In the genomic region with DNA sequence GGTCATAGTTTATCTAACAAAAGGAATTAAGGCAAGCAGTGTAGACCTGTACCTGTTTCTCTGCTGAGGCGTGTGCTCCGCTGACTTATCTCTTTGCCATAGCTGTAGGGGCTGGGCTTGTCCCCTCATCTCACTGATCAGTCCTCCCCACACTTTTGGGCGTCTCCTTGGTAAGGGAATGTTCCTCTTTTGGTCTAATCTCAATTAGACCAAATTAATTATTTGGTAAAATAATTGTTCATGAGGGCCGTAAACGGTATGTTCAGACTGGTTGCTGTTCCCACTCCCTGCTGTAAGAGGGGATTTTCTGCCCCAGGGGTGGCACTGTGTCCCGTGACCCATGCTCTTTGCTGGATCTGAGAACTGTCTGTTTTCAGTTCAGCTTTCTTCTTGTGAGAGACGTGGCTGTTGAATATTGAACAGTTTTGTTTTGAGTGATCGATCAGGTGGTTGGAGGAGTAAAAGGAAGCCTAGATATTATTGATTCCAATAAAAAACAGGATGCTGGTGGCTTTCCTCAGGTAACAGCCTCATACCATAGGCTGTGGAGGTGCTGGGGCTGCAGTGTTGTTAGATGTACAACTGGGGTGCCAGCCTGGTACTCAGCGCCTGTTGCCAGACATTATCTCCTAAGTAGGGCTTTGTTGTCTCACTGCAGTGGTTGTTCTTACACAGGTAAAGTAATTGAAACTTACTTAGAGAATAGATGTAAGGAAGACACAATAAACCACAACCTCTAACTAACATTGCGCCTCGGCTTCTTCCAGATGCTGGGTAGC, we compare ENCODE assay signal across 22 mouse cellular contexts. TPM values are rescaled to one million over a fixed set of nuclear protein-coding genes. Genes with fewer than 3 reads are reported as not detected.
DNase-seq lines count a peak whose midpoint lies in the region; ATAC-seq and TF ChIP-seq lines count a peak whose summit lies in the region.
"Had no signal": no experiment of that assay in that cellular context is flagged by ENCODE, and none has a peak within 500 bp of the region (broad histone marks: within the 10 kb centered on the region; RNA-seq: fewer than 3 reads in every experiment).

No protein-coding gene starts in this region.

- H3K4me2 ChIP-seq in liver, embryonic 14.5 days (ENCODE audit: low read depth), result peak overlapping the region; percentile 70
- H3K4me2 ChIP-seq in forebrain, embryonic 11.5 days (ENCODE audit: low read depth, low read length, severe bottlenecking), result no peak overlapping the region
- no peak overlapping the region for H3K4me2 ChIP-seq in midbrain, postnatal 0 days (ENCODE audit: low read depth, low read length, poor library complexity, severe bottlenecking)
- H3K4me2 ChIP-seq: heart, embryonic 15.5 days; limb, embryonic 12.5 days had no signal

- ATAC-seq in common myeloid progenitor, adult 5-6 weeks (replicated peaks; ENCODE audit: low read depth, poor library complexity, severe bottlenecking), result peak; percentile 71; the same call in 1 of the 2 replicates
- peak; percentile 100 for ATAC-seq in liver, embryonic 14.5 days (ENCODE audit: insufficient read depth)
- no peak for ATAC-seq in forebrain, embryonic 11.5 days (replicated peaks; ENCODE audit: low FRiP score)
- no peak for ATAC-seq in midbrain, postnatal 0 days (ENCODE audit: low FRiP score)

- DNase-seq in left cerebral cortex, adult 2 months (ENCODE audit: extremely low spot score in 1 of 2, low spot score in 2 of 2), result no peak
- DNase-seq in left cerebral cortex, postnatal 25 days (ENCODE audit: low spot score in 2 of 2), result no peak
- DNase-seq in liver, embryonic 14.5 days (ENCODE audit: low read depth in 3 of 3, low spot score in 3 of 3), result peak; percentile 58 to 70 (median 66)
- DNase-seq in testis, postnatal 10 days (ENCODE audit: low spot score), result peak; percentile 28
- DNase-seq in kidney, adult 2 months, result no peak
- DNase-seq in forebrain, embryonic 11.5 days (ENCODE audit: low spot score), result no peak
- no peak for DNase-seq in midbrain, postnatal 0 days (ENCODE audit: low spot score)
- DNase-seq: adrenal gland, postnatal 14 days; cerebellum, postnatal 25 days; kidney, postnatal 4 days had no signal

- H3K9ac ChIP-seq in liver, embryonic 14.5 days (replicated peaks), result peak overlapping the region; percentile 61
- H3K9ac ChIP-seq in forebrain, embryonic 11.5 days (ENCODE audit: low read length), result no peak overlapping the region
- H3K9ac ChIP-seq in midbrain, postnatal 0 days (replicated peaks; ENCODE audit: low read length, poor library complexity, severe bottlenecking), result no peak overlapping the region
- H3K9ac ChIP-seq: heart, embryonic 15.5 days; limb, embryonic 12.5 days had no signal

- no peak for TF ChIP-seq CTCF in left cerebral cortex, adult 2 months (IDR thresholded peaks at IDR 0.05)
- no peak for TF ChIP-seq CTCF in liver, embryonic 14.5 days (IDR thresholded peaks at IDR 0.05; ENCODE audit: low read depth)
- TF ChIP-seq CTCF in kidney, adult 2 months (conservative IDR thresholded peaks at IDR 0.05; ENCODE audit: insufficient read depth, insufficient read length, low read depth, low read length), result no peak
- TF ChIP-seq CTCF in midbrain, postnatal 0 days (IDR thresholded peaks at IDR 0.05), result no peak

- H3K4me1 ChIP-seq in liver, embryonic 14.5 days (replicated peaks; ENCODE audit: control insufficient read depth in 2 of 2, insufficient read depth in 2 of 2, low read length in 1 of 2), result peaks cover 21 to 25% of the 10 kb centered on the region in 2 experiments
- H3K4me1 ChIP-seq in kidney, adult 2 months (ENCODE audit: control insufficient read depth, insufficient read depth, low read length), result no peaks in the 10 kb centered on the region
- no peaks in the 10 kb centered on the region for H3K4me1 ChIP-seq in forebrain, embryonic 11.5 days (replicated peaks; ENCODE audit: control insufficient read depth, insufficient read depth, low read length)
- H3K4me1 ChIP-seq in midbrain, postnatal 0 days (ENCODE audit: insufficient read depth, low read length), result no peaks in the 10 kb centered on the region
- H3K4me1 ChIP-seq: embryonic facial prominence, embryonic 10.5 days; heart, embryonic 15.5 days; hindbrain, embryonic 10.5 days; limb, embryonic 12.5 days had no signal

- H3K9me3 ChIP-seq in liver, embryonic 14.5 days (ENCODE audit: control insufficient read depth, low read length), result no peaks in the 10 kb centered on the region
- H3K9me3 ChIP-seq in forebrain, embryonic 11.5 days (ENCODE audit: control insufficient read depth, low read length), result no peaks in the 10 kb centered on the region
- H3K9me3 ChIP-seq in midbrain, postnatal 0 days (ENCODE audit: low read length), result no peaks in the 10 kb centered on the region
- H3K9me3 ChIP-seq: embryonic facial prominence, embryonic 10.5 days; heart, embryonic 15.5 days; hindbrain, embryonic 10.5 days; limb, embryonic 12.5 days; megakaryocyte, embryonic 14.5 days had no signal

- H3K4me3 ChIP-seq in left cerebral cortex, adult 2 months, result no peak overlapping the region
- peak overlapping the region in 1 of 2 experiments; percentile 17; a peak in 2 of 4 replicates for H3K4me3 ChIP-seq in liver, embryonic 14.5 days (ENCODE audit: insufficient read depth in 1 of 2, low read depth in 2 of 2, low read length in 2 of 2)
- no peak overlapping the region for H3K4me3 ChIP-seq in kidney, adult 2 months (ENCODE audit: insufficient read depth, low read depth, low read length)
- H3K4me3 ChIP-seq in forebrain, embryonic 11.5 days (ENCODE audit: low read depth, low read length), result no peak overlapping the region
- no peak overlapping the region for H3K4me3 ChIP-seq in midbrain, postnatal 0 days (ENCODE audit: low read depth, low read length)
- H3K4me3 ChIP-seq: embryonic facial prominence, embryonic 10.5 days; heart, embryonic 15.5 days; hindbrain, embryonic 10.5 days; limb, embryonic 12.5 days; megakaryocyte, embryonic 14.5 days had no signal

- 48% methylated on average over 11 of the region's 11 CpGs for WGBS in liver, embryonic 14.5 days (ENCODE audit: insufficient replicate concordance)
- 93% methylated on average over 11 of the region's 11 CpGs for WGBS in kidney, adult 2 months
- 89% methylated on average over 11 of the region's 11 CpGs for WGBS in forebrain, embryonic 11.5 days
- WGBS in midbrain, postnatal 0 days, result 86% methylated on average over 11 of the region's 11 CpGs

- H3K27ac ChIP-seq in left cerebral cortex, adult 2 months, result peak overlapping the region; percentile 37; the same call in 1 of the 2 replicates
- peak overlapping the region; percentile 89 for H3K27ac ChIP-seq in liver, embryonic 14.5 days
- H3K27ac ChIP-seq in kidney, adult 2 months (ENCODE audit: insufficient read depth, low read depth, low read length), result no peak overlapping the region
- no peak overlapping the region for H3K27ac ChIP-seq in forebrain, embryonic 11.5 days (ENCODE audit: low read depth, low read length)
- H3K27ac ChIP-seq in midbrain, postnatal 0 days (ENCODE audit: low read depth, low read length), result no peak overlapping the region
- H3K27ac ChIP-seq: embryonic facial prominence, embryonic 10.5 days; heart, embryonic 15.5 days; hindbrain, embryonic 10.5 days; limb, embryonic 12.5 days had no signal

- peak; percentile 70 for TF ChIP-seq EP300 in liver, embryonic 14.5 days (IDR thresholded peaks at IDR 0.05; ENCODE audit: low read depth)

- intact Hi-C loops in left cerebral cortex, adult 2 months (cut with DNase I), result no loop called here
- intact Hi-C loops in left cerebral cortex, postnatal 25 days (cut with DNase I), result no loop called here

- H3K36me3 ChIP-seq in liver, embryonic 14.5 days (replicated peaks; ENCODE audit: control insufficient read depth, insufficient read depth, low read depth), result peaks cover 42% of the 10 kb centered on the region
- H3K36me3 ChIP-seq in kidney, adult 2 months (ENCODE audit: control insufficient read depth, insufficient read depth, low read length), result peaks cover 1% of the 10 kb centered on the region
- H3K36me3 ChIP-seq in forebrain, embryonic 11.5 days (ENCODE audit: control insufficient read depth, insufficient read depth, low read length), result peaks cover 2% of the 10 kb centered on the region; the same call in 1 of the 2 replicates
- peaks cover 17% of the 10 kb centered on the region for H3K36me3 ChIP-seq in midbrain, postnatal 0 days (ENCODE audit: insufficient read depth, low read length)

- TF ChIP-seq POLR2A in kidney, adult 2 months (IDR thresholded peaks at IDR 0.05; ENCODE audit: low read depth, low read length), result no peak

- no peaks in the 10 kb centered on the region for H3K27me3 ChIP-seq in liver, embryonic 14.5 days (ENCODE audit: control insufficient read depth, insufficient read depth, low read length)
- no peaks in the 10 kb centered on the region for H3K27me3 ChIP-seq in kidney, adult 2 months (replicated peaks; ENCODE audit: control insufficient read depth, insufficient read depth, low read length)
- no peaks in the 10 kb centered on the region for H3K27me3 ChIP-seq in forebrain, embryonic 11.5 days (ENCODE audit: control insufficient read depth, insufficient read depth, low read length)
- no peaks in the 10 kb centered on the region for H3K27me3 ChIP-seq in midbrain, postnatal 0 days (ENCODE audit: insufficient read depth, low read length)
- H3K27me3 ChIP-seq: heart, embryonic 15.5 days; limb, embryonic 12.5 days; megakaryocyte, embryonic 14.5 days had no signal

RNA-seq across cellular contexts. Expression of a gene that starts 14.4 kb away (rescaled TPM):
- total RNA-seq in left cerebral cortex, adult 2 months (2021), result not detected
- not detected for total RNA-seq in left cerebral cortex, postnatal 25 days (2021)
- total RNA-seq in common myeloid progenitor, adult 5-6 weeks (2017), result not detected in 2 replicates
- polyA plus RNA-seq in liver, embryonic 14.5 days (2012; rRNA removed), result not detected in 2 replicates
- not detected in 2 replicates for polyA plus RNA-seq in liver, embryonic 14.5 days (2014; fragmentation: Nextera tagmentation; extraction: Ambion mirVana)
- not detected in 2 replicates for polyA plus RNA-seq in kidney, adult 2 months (2012; rRNA removed)
- not detected in 2 replicates for polyA plus RNA-seq in forebrain, embryonic 11.5 days (2014; fragmentation: Nextera tagmentation; extraction: Ambion mirVana)
- total RNA-seq in midbrain, postnatal 0 days (2014; rRNA removed), result not detected in 2 replicates
- 0.83 and 1.1 TPM in 2 replicates for polyA plus RNA-seq in midbrain, postnatal 0 days (2015; fragmentation: Nextera tagmentation; extraction: Ambion mirVana)
- total RNA-seq: adrenal gland, postnatal 14 days; ES-E14; granulocyte monocyte progenitor cell, adult 5-6 weeks; left cerebral cortex, adult 18-20 months had no signal
- polyA plus RNA-seq: C2C12; embryonic facial prominence, embryonic 10.5 days; hindbrain, embryonic 10.5 days; intestine, embryonic 14.5 days; limb, embryonic 12.5 days; lung, embryonic 16.5 days had no signal

RNA-seq across cellular contexts. Expression of a gene that starts 16.9 kb away (rescaled TPM):
- total RNA-seq in left cerebral cortex, adult 2 months (2021), result 10 to 100 TPM; 66.1 to 68.4 TPM
- 10 to 100 TPM; 59.4 to 59.9 TPM for total RNA-seq in left cerebral cortex, postnatal 25 days (2021)
- 62.6 and 65.2 TPM in 2 replicates for total RNA-seq in common myeloid progenitor, adult 5-6 weeks (2017)
- polyA plus RNA-seq in liver, embryonic 14.5 days (2012; rRNA removed), result 34.5 and 48.1 TPM in 2 replicates
- polyA plus RNA-seq in liver, embryonic 14.5 days (2014; fragmentation: Nextera tagmentation; extraction: Ambion mirVana), result 73.8 and 74.8 TPM in 2 replicates
- polyA plus RNA-seq in kidney, adult 2 months (2012; rRNA removed), result 59.7 and 63.8 TPM in 2 replicates
- polyA plus RNA-seq in forebrain, embryonic 11.5 days (2014; fragmentation: Nextera tagmentation; extraction: Ambion mirVana), result 61.3 and 65.2 TPM in 2 replicates
- 48.8 and 48.9 TPM in 2 replicates for total RNA-seq in midbrain, postnatal 0 days (2014; rRNA removed)
- 70.4 and 72.5 TPM in 2 replicates for polyA plus RNA-seq in midbrain, postnatal 0 days (2015; fragmentation: Nextera tagmentation; extraction: Ambion mirVana)

RNA-seq across cellular contexts. Expression of a gene that starts 41.2 kb away (rescaled TPM):
- total RNA-seq in left cerebral cortex, adult 2 months (2021), result 10 to 100 TPM; 42.3 to 42.7 TPM
- 10 to 100 TPM; 38.2 to 39.8 TPM for total RNA-seq in left cerebral cortex, postnatal 25 days (2021)
- total RNA-seq in common myeloid progenitor, adult 5-6 weeks (2017), result 40.1 and 54.7 TPM in 2 replicates
- polyA plus RNA-seq in liver, embryonic 14.5 days (2012; rRNA removed), result 6.1 and 7.9 TPM in 2 replicates
- polyA plus RNA-seq in liver, embryonic 14.5 days (2014; fragmentation: Nextera tagmentation; extraction: Ambion mirVana), result 1.9 and 2.6 TPM in 2 replicates
- polyA plus RNA-seq in kidney, adult 2 months (2012; rRNA removed), result 64.4 and 65.2 TPM in 2 replicates
- 0.95 and 0.96 TPM in 2 replicates for polyA plus RNA-seq in forebrain, embryonic 11.5 days (2014; fragmentation: Nextera tagmentation; extraction: Ambion mirVana)
- total RNA-seq in midbrain, postnatal 0 days (2014; rRNA removed), result 16.3 and 16.4 TPM in 2 replicates
- 3.6 and 4.7 TPM in 2 replicates for polyA plus RNA-seq in midbrain, postnatal 0 days (2015; fragmentation: Nextera tagmentation; extraction: Ambion mirVana)

RNA-seq across cellular contexts. Expression of a gene that starts 50.6 kb away (rescaled TPM):
- 1,000 to 10,000 TPM; 1,525 to 1,546 TPM for total RNA-seq in left cerebral cortex, adult 2 months (2021)
- 1,000 to 10,000 TPM; 1,388 to 1,439 TPM for total RNA-seq in left cerebral cortex, postnatal 25 days (2021)
- total RNA-seq in common myeloid progenitor, adult 5-6 weeks (2017), result not detected in 2 replicates
- 0.81 and 1.4 TPM in 2 replicates for polyA plus RNA-seq in liver, embryonic 14.5 days (2012; rRNA removed)
- 1.0 and 1.2 TPM in 2 replicates for polyA plus RNA-seq in liver, embryonic 14.5 days (2014; fragmentation: Nextera tagmentation; extraction: Ambion mirVana)
- polyA plus RNA-seq in kidney, adult 2 months (2012; rRNA removed), result 31.6 and 36.4 TPM in 2 replicates
- polyA plus RNA-seq in forebrain, embryonic 11.5 days (2014; fragmentation: Nextera tagmentation; extraction: Ambion mirVana), result 23.3 and 24.1 TPM in 2 replicates
- total RNA-seq in midbrain, postnatal 0 days (2014; rRNA removed), result 438 and 529 TPM in 2 replicates
- 358 and 444 TPM in 2 replicates for polyA plus RNA-seq in midbrain, postnatal 0 days (2015; fragmentation: Nextera tagmentation; extraction: Ambion mirVana)
- total RNA-seq: granulocyte monocyte progenitor cell, adult 5-6 weeks had no signal
- polyA plus RNA-seq: C2C12 had no signal

Comparison
In these comparisons a context has a peak if more than half of its experiments do, and no peak if none do; other contexts are left out.
1. DNase-seq: peak in liver, embryonic 14.5 days (3 of 3) and testis, postnatal 10 days (single experiment); none in left cerebral cortex, adult 2 months (0 of 2), left cerebral cortex, postnatal 25 days (0 of 2), kidney, adult 2 months (single experiment), forebrain, embryonic 11.5 days (single experiment) and midbrain, postnatal 0 days (single experiment).
2. H3K27ac ChIP-seq: peak in left cerebral cortex, adult 2 months (single experiment) and liver, embryonic 14.5 days (single experiment); none in kidney, adult 2 months (single experiment), forebrain, embryonic 11.5 days (single experiment) and midbrain, postnatal 0 days (single experiment).
3. ATAC-seq: peak in common myeloid progenitor, adult 5-6 weeks (single experiment) and liver, embryonic 14.5 days (single experiment); none in forebrain, embryonic 11.5 days (single experiment) and midbrain, postnatal 0 days (single experiment).